Mouse (Mus musculus) layer of hippocampus, adult 11-12 months (tissue): ENCODE measurements at regions not wholly inside any gene's neighbourhood (a gene's known extent, or its start where the extent isn't known, plus 50 kb on each side); places are given as distances from the start of the nearest gene placed in this dataset.

Experiments
- DNase-seq: peaks from one replicate; pipeline ENCODE4 v3.0.0; 2022; ENCODE audit warnings: low spot score

- DNase-seq = no peak
These were observed 970.3 kb downstream of the Cdh11 start for GRCm38 (mm10) chr8:101815121-101815520.

DNA sequence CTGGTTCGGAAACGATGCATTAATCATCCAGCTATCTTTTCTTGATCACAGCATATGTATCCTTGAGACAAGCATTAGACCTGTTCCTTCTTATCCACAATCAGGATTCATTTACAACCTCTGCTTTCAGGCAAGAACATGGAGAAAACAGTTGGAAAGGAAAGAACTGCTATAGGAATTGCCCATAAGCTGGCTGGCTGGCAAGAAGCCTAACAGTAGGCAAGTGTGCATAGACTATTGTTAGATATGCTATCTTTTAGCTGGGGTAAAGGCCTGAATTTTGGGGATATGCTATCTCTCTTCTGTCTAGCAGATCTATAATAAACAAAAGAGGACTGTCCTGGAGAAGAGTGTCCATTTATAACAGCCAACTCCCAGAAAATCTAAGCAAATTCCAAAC is 981.9 kb downstream of the Cdh11 start:
- DNase-seq = no peak

GRCm38 (mm10) chr8:101802119-101802518 is 983.3 kb downstream of the Cdh11 start:
- no peak for DNase-seq

DNA sequence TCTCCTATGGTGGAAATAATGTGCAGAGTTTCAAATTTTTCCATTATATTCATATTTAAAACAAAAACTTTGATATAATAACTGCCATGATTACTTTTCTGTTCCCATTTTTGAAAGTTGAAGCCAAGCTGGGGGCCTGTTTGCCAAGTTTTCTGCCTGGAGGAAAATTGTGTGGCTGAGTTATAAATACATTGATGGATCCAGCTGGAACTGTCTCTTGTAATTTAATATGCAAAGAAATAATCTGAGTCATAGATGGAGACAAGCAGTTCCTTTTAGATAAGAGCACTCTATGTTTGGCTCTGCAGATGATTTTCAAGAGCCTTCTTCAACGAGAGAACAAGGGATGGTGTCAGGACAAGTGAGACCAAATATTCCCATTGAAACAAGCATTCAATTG is 994.7 kb downstream of the Cdh11 start:
- peak; percentile 63 for DNase-seq

- DNase-seq = no peak
These were observed 998.6 kb downstream of the Cdh11 start for GRCm38 (mm10) chr8:101786876-101787275.

GRCm38 (mm10) chr8:101782556-101782955 is 1002.9 kb downstream of the Cdh11 start:
- no peak for DNase-seq

- DNase-seq = no peak
These were observed 1003.5 kb downstream of the Cdh11 start for GRCm38 (mm10) chr8:101781942-101782341.

DNA sequence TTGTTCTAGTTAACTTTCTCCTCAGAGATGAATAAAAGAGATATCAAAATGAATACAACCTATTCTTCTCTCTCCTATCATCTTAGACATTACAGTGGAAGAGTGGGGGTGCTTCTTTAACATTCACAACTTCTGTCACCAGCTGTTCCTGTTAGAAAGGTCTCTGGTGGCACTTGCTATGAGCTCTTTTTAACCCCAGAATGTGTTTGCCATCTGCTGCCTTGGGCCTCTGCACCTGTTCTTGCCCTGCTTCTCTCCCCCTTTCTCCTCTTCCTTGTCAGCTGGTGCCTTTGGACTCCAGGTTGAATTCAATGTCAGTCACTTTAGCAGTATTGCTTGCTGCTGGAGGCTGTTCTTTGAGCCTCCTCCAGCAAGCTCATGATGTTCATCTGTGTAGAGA is 1005.5 kb downstream of the Cdh11 start:
- no peak for DNase-seq

DNA sequence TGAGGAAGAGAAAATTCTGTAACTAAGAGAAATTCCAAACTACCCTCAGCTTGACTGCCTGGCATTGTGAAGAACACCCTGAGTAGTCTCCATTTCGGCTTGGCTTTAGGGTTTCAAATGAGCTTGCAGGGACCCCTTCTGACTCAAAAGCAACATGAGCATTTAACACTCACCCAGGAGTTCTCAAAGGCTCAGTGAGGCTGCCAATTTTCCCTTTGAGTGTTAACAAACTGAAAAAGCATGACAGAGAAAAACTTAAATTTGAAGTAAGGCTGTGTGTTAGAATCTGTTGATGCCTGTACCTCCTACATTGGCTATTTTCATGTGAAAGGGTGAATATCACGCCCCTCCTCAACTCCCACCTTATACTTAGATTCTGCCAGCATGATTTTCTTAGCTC is 1017.9 kb downstream of the Cdh11 start:
- DNase-seq = no peak
